Mouse (Mus musculus): Measurements from ENCODE around the gene Chst15.

DNA sequence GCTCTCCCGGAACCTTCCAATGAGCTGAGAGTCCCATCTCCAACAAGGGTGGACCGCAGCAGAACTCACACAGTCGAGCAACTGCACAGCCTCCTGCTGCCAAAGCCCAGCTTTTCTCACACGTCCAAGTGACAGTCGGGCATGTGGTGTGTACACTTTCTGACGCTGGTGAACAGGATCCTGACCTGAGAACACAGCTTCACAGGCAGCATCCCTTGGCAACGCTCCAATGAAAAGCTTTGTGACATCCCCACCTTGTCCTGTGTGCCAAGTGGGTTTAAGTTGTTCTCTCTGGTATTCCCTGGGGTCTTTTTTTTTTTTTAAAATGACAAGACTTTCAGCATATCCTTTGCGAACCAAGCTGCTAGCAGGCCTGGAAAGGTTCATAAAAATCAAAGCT is 80.2 kb downstream of the Chst15 start:
- no peak for TF ChIP-seq CTCF (IDR thresholded peaks at IDR 0.05)
- no peak for TF ChIP-seq POLR2A (IDR thresholded peaks at IDR 0.05; ENCODE audit: insufficient read depth, low read depth, low read length)

Data from heart, adult 2 months (tissue).